Mouse (Mus musculus): ENCODE data around the gene Man2b1. TPM values are rescaled to one million over a fixed set of nuclear protein-coding genes. Genes with fewer than 3 reads are reported as not detected.

The Man2b1 gene
- polyA plus RNA-seq, 1 experiment from 2014 or later = 25.1 TPM

GRCm38 (mm10) chr8:85037681-85038531 lies 45.2 kb upstream of the Man2b1 start:
- WGBS (ENCODE audit: insufficient replicate concordance) = under 1% methylated on average over 57 of the region's 57 CpGs
- H3K4me3 ChIP-seq (ENCODE audit: low read depth, low read length) = peak overlapping the region; percentile 94
- peaks cover 16% of the 10 kb centered on the region for H3K36me3 ChIP-seq (ENCODE audit: control insufficient read depth, insufficient read depth, low read length)
- no peaks in the 10 kb centered on the region for H3K9me3 ChIP-seq (replicated peaks; ENCODE audit: control insufficient read depth, low read length)
- peak overlapping the region; percentile 99 for H3K27ac ChIP-seq (ENCODE audit: low read depth, low read length)
- H3K9ac ChIP-seq (ENCODE audit: low read depth, low read length) = peak overlapping the region; percentile 94
- peak overlapping the region; percentile 97 for H3K4me2 ChIP-seq
- no peaks in the 10 kb centered on the region for H3K27me3 ChIP-seq (ENCODE audit: control insufficient read depth, insufficient read depth, low read length)
- H3K4me1 ChIP-seq (ENCODE audit: control insufficient read depth, insufficient read depth, low read length) = peaks cover 22% of the 10 kb centered on the region
- ATAC-seq (replicated peaks; ENCODE audit: insufficient number of reproducible peaks, low FRiP score, low TSS enrichment) = no peak

- no peak for ATAC-seq (replicated peaks; ENCODE audit: insufficient number of reproducible peaks, low FRiP score, low TSS enrichment)
- no peak overlapping the region for H3K27ac ChIP-seq (ENCODE audit: low read depth, low read length)
Observed at GRCm38 (mm10) chr8:85043619-85044018, 39.5 kb upstream of the Man2b1 start.

GRCm38 (mm10) chr8:85057367-85057766 lies 25.7 kb upstream of the Man2b1 start:
- no peak for ATAC-seq (replicated peaks; ENCODE audit: insufficient number of reproducible peaks, low FRiP score, low TSS enrichment)
- H3K36me3 ChIP-seq (ENCODE audit: control insufficient read depth, insufficient read depth, low read length) = peaks cover 33% of the 10 kb centered on the region
- H3K9me3 ChIP-seq (replicated peaks; ENCODE audit: control insufficient read depth, low read length) = no peaks in the 10 kb centered on the region
- H3K4me1 ChIP-seq (ENCODE audit: control insufficient read depth, insufficient read depth, low read length) = no peaks in the 10 kb centered on the region
- H3K4me3 ChIP-seq (ENCODE audit: low read depth, low read length) = no peak overlapping the region
- no peak overlapping the region for H3K27ac ChIP-seq (ENCODE audit: low read depth, low read length)
- H3K9ac ChIP-seq (ENCODE audit: low read depth, low read length) = no peak overlapping the region
- 84% methylated on average over 7 of the region's 7 CpGs for WGBS (ENCODE audit: insufficient replicate concordance)
- H3K27me3 ChIP-seq (ENCODE audit: control insufficient read depth, insufficient read depth, low read length) = no peaks in the 10 kb centered on the region
- no peak overlapping the region for H3K4me2 ChIP-seq

More at GRCm38 (mm10) chr8:85043619-85044018, 39.5 kb upstream of the Man2b1 start:
- WGBS (ENCODE audit: insufficient replicate concordance) = 95% methylated on average over 6 of the region's 6 CpGs
- Histone ChIP-seq H3K4me3 (ENCODE audit: low read depth, low read length) (no peak overlapping the region), H3K36me3 (ENCODE audit: control insufficient read depth, insufficient read depth, low read length) (peaks cover 48% of the 10 kb centered on the region), H3K4me2 (no peak overlapping the region), H3K4me1 (ENCODE audit: control insufficient read depth, insufficient read depth, low read length) (peaks cover 5% of the 10 kb centered on the region), H3K9ac (ENCODE audit: low read depth, low read length) (no peak overlapping the region), H3K27me3 (ENCODE audit: control insufficient read depth, insufficient read depth, low read length) (no peaks in the 10 kb centered on the region), H3K9me3 (replicated peaks; ENCODE audit: control insufficient read depth, low read length) (no peaks in the 10 kb centered on the region)

- H3K4me3 ChIP-seq (ENCODE audit: low read depth, low read length) = peak within 1 kb of the TSS; percentile 79
- H3K4me1 ChIP-seq (ENCODE audit: control insufficient read depth, insufficient read depth, low read length) = no peaks in the 10 kb centered on the region
- H3K27me3 ChIP-seq (ENCODE audit: control insufficient read depth, insufficient read depth, low read length) = no peaks in the 10 kb centered on the region
- peak within 1 kb of the TSS; percentile 70 for H3K9ac ChIP-seq (ENCODE audit: low read depth, low read length)
- under 1% methylated on average over 52 of the region's 53 CpGs for WGBS (ENCODE audit: insufficient replicate concordance)
- peak; percentile 84 for ATAC-seq (replicated peaks; ENCODE audit: insufficient number of reproducible peaks, low FRiP score, low TSS enrichment)
- peaks cover 14% of the 10 kb centered on the region for H3K36me3 ChIP-seq (ENCODE audit: control insufficient read depth, insufficient read depth, low read length)
- no peak within 1 kb of the TSS; the same call in 1 of the 2 replicates for H3K27ac ChIP-seq (ENCODE audit: low read depth, low read length)
- H3K9me3 ChIP-seq (replicated peaks; ENCODE audit: control insufficient read depth, low read length) = no peaks in the 10 kb centered on the region
- H3K4me2 ChIP-seq = peak within 1 kb of the TSS; percentile 94
Observed at GRCm38 (mm10) chr8:85059879-85060616, 23.0 kb upstream of the Man2b1 start, which contains the start of gene Fbxw9. Fbxw9 (plus strand) TSS chr8:85060055.

GRCm38 (mm10) chr8:85062603-85063002 lies 20.5 kb upstream of the Man2b1 start:
- Histone ChIP-seq H3K4me2 (no peak overlapping the region), H3K4me1 (ENCODE audit: control insufficient read depth, insufficient read depth, low read length) (no peaks in the 10 kb centered on the region), H3K9me3 (replicated peaks; ENCODE audit: control insufficient read depth, low read length) (no peaks in the 10 kb centered on the region), H3K27me3 (ENCODE audit: control insufficient read depth, insufficient read depth, low read length) (no peaks in the 10 kb centered on the region), H3K27ac (ENCODE audit: low read depth, low read length) (no peak overlapping the region), H3K36me3 (ENCODE audit: control insufficient read depth, insufficient read depth, low read length) (peaks cover 3% of the 10 kb centered on the region; the same call in 1 of the 2 replicates), H3K9ac (ENCODE audit: low read depth, low read length) (no peak overlapping the region), H3K4me3 (ENCODE audit: low read depth, low read length) (no peak overlapping the region)
- no peak for ATAC-seq (replicated peaks; ENCODE audit: insufficient number of reproducible peaks, low FRiP score, low TSS enrichment)
- 87% methylated on average over 4 of the region's 4 CpGs for WGBS (ENCODE audit: insufficient replicate concordance)

GRCm38 (mm10) chr8:85065213-85065612 lies 17.9 kb upstream of the Man2b1 start:
- 46% methylated on average over 2 of the region's 2 CpGs for WGBS (ENCODE audit: insufficient replicate concordance)
- Histone ChIP-seq H3K4me1 (ENCODE audit: control insufficient read depth, insufficient read depth, low read length) (no peaks in the 10 kb centered on the region), H3K27me3 (ENCODE audit: control insufficient read depth, insufficient read depth, low read length) (no peaks in the 10 kb centered on the region), H3K4me3 (ENCODE audit: low read depth, low read length) (no peak overlapping the region), H3K27ac (ENCODE audit: low read depth, low read length) (no peak overlapping the region), H3K36me3 (ENCODE audit: control insufficient read depth, insufficient read depth, low read length) (peaks cover 3% of the 10 kb centered on the region; the same call in 1 of the 2 replicates), H3K9me3 (replicated peaks; ENCODE audit: control insufficient read depth, low read length) (no peaks in the 10 kb centered on the region), H3K9ac (ENCODE audit: low read depth, low read length) (no peak overlapping the region), H3K4me2 (no peak overlapping the region)
- ATAC-seq (replicated peaks; ENCODE audit: insufficient number of reproducible peaks, low FRiP score, low TSS enrichment) = no peak

- no peak overlapping the region for H3K4me3 ChIP-seq (ENCODE audit: low read depth, low read length)
- H3K9ac ChIP-seq (ENCODE audit: low read depth, low read length) = no peak overlapping the region
- no peak overlapping the region for H3K27ac ChIP-seq (ENCODE audit: low read depth, low read length)
- H3K4me2 ChIP-seq = no peak overlapping the region
- no peaks in the 10 kb centered on the region for H3K9me3 ChIP-seq (replicated peaks; ENCODE audit: control insufficient read depth, low read length)
- peaks cover 1% of the 10 kb centered on the region; the same call in 1 of the 2 replicates for H3K4me1 ChIP-seq (ENCODE audit: control insufficient read depth, insufficient read depth, low read length)
- WGBS (ENCODE audit: insufficient replicate concordance) = 84% methylated on average over 2 of the region's 2 CpGs
- peaks cover 3% of the 10 kb centered on the region; the same call in 1 of the 2 replicates for H3K36me3 ChIP-seq (ENCODE audit: control insufficient read depth, insufficient read depth, low read length)
- ATAC-seq (replicated peaks; ENCODE audit: insufficient number of reproducible peaks, low FRiP score, low TSS enrichment) = no peak
- no peaks in the 10 kb centered on the region for H3K27me3 ChIP-seq (ENCODE audit: control insufficient read depth, insufficient read depth, low read length)
Observed at GRCm38 (mm10) chr8:85067155-85067554, 15.9 kb upstream of the Man2b1 start.

- H3K36me3 ChIP-seq (ENCODE audit: control insufficient read depth, insufficient read depth, low read length) = peaks cover 3% of the 10 kb centered on the region; the same call in 1 of the 2 replicates
- peaks cover 8% of the 10 kb centered on the region for H3K4me1 ChIP-seq (ENCODE audit: control insufficient read depth, insufficient read depth, low read length)
- no peak within 1 kb of the TSS for H3K4me3 ChIP-seq (ENCODE audit: low read depth, low read length)
- H3K9me3 ChIP-seq (replicated peaks; ENCODE audit: control insufficient read depth, low read length) = no peaks in the 10 kb centered on the region
- no peak for ATAC-seq (replicated peaks; ENCODE audit: insufficient number of reproducible peaks, low FRiP score, low TSS enrichment)
- H3K27ac ChIP-seq (ENCODE audit: low read depth, low read length) = no peak within 1 kb of the TSS
- no peak within 1 kb of the TSS for H3K9ac ChIP-seq (ENCODE audit: low read depth, low read length)
- no peaks in the 10 kb centered on the region for H3K27me3 ChIP-seq (ENCODE audit: control insufficient read depth, insufficient read depth, low read length)
- H3K4me2 ChIP-seq = no peak within 1 kb of the TSS
Observed at GRCm38 (mm10) chr8:85067982-85068381, 15.1 kb upstream of the Man2b1 start, which contains the start of gene Gm5741. Gm5741 (minus strand) TSS chr8:85067982.

Measured in heart, embryonic 11.5 days (tissue).